Mouse (Mus musculus): Measurements from ENCODE around the gene Gm21292.
"Not testable (repeated sequence)": the region's sequence is repeated elsewhere in the genome, so short reads cannot be mapped to it uniquely, and the experiment has no call there.

Gene Gm21292

DNA sequence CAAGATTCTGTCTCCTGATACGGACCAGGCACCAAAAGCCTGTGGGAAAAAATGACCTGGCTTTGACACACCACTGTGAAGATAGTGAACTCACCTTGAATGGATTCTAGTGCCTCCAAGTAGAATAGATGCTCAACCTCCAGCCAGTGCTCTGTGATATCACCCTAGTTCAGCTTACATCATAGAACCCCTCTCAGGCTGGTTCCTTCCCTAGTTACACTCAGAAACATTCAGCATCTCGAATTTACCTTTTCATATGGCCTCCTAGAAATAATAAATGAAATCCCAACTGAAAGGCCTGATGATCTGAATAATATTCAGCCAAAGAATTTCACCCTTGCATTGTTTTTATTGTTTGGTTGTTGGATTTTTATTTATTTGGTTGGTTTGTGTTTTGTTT lies at the start of gene Gm21292:
Gene Gm21292 (minus strand): TSS at position 101 of the 400 bp plus-strand sequence.
- DNase-seq = not testable (repeated sequence)
